Mouse (Mus musculus) monocyte, adult 5-6 weeks (primary cell): ENCODE results near the gene Ppil4. TPM values are rescaled to one million over a fixed set of nuclear protein-coding genes. Genes with fewer than 3 reads are reported as not detected.

Source experiments
- ATAC-seq: fragments of 153-309, 156-312 bp; replicated peaks from 2 replicates; pipeline ENCODE4 v1.8.0; 2017; ENCODE audit warnings: mild to moderate bottlenecking; ENCODE audit not compliant: low TSS enrichment, insufficient number of reproducible peaks, severe bottlenecking, poor library complexity, low FRiP score
- total RNA-seq: library from RNA; stranded (forward); fragments of 200-1000, 200-491, 200-594 nt; gene quantifications from 3 replicates; pipeline ENCODE4 v1.2.3, GENCODE M21; 2017

The Ppil4 gene
- total RNA-seq, 1 experiment from 2014 or later = 154 TPM

GRCm38 (mm10) chr10:7819603-7820002 is 26.9 kb downstream of the Ppil4 start:
- ATAC-seq = no peak

- no peak for ATAC-seq
These were observed 27.5 kb downstream of the Ppil4 start for GRCm38 (mm10) chr10:7820171-7820570.

GRCm38 (mm10) chr10:7821981-7822380 is 29.3 kb downstream of the Ppil4 start:
- no peak for ATAC-seq

- ATAC-seq = no peak
These were observed 32.1 kb downstream of the Ppil4 start for GRCm38 (mm10) chr10:7824663-7825280.

DNA sequence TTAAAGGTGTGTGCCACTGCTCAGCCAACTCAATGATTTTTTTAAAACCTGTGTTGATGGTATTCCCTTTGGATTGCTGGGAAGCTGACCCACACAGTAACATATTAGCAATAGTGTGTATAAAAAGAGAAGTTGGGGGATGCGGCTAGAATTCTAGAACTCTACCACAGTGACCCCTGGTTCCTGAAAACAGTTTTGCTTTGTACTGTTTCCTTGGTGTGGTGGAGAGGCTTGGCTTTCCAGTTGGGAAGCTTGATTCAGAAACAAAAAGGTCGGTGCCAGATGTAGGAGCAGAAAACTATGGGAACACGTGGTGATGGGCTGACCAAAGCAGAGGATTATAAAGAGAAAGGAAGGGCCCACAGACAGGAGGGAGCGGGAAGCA is 32.6 kb downstream of the Ppil4 start:
- ATAC-seq = no peak

GRCm38 (mm10) chr10:7826106-7826505 is 33.4 kb downstream of the Ppil4 start:
- no peak for ATAC-seq

- peak; percentile 41 for ATAC-seq
These were observed 39.5 kb downstream of the Ppil4 start, which contains the start of gene Zc3h12d for GRCm38 (mm10) chr10:7832171-7832676. Zc3h12d (plus strand) TSS chr10:7832470.

GRCm38 (mm10) chr10:7833377-7834165 is 40.9 kb downstream of the Ppil4 start:
- ATAC-seq = peak; percentile 33

- 0 out of 2 replicates have a peak, but pooled peaks have one; percentile 36 for ATAC-seq
These were observed 42.1 kb downstream of the Ppil4 start for GRCm38 (mm10) chr10:7834671-7835225.

- ATAC-seq = no peak
These were observed 44.2 kb downstream of the Ppil4 start for GRCm38 (mm10) chr10:7836902-7837301.

GRCm38 (mm10) chr10:7837446-7837845 is 44.8 kb downstream of the Ppil4 start:
- ATAC-seq = no peak

GRCm38 (mm10) chr10:7838036-7838435 is 45.3 kb downstream of the Ppil4 start:
- ATAC-seq = no peak

- no peak for ATAC-seq
These were observed 46.3 kb downstream of the Ppil4 start for GRCm38 (mm10) chr10:7838874-7839421.

DNA sequence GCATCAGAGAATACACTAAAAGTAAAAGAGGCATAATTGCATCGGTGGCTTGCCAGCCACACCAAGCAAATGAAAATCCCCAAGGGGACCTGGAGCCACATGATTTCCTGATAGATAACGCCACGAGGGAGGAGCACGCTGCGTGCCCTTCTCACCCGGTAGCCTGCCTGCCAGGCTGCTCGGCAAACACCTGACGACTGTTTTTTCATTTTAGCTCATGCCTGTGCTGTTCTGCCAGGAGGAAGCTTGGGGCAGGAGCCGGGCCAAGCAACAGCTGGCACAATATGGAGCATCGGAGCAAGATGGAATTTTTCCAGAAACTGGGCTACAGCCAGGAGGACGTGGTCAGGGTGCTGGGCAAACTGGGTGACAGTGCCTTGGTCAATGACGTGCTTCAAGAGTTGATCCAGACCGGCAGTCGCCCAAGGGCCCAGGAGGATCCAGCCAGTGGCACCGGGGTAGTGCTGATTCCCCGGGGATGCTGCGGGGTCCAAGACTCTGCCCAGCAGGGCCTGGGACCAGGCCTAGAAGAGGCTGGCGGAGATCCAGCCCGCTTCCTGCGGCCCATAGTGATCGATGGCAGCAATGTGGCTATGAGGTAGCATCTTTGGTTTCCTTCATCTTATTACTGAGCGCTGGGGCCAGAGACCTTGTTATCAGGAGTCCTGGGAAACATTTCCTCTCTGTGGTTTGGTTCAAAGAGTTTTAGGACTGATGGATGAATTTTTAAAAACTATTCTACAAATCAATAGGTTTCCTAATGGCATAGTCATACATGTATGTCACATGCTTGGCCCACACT is 47.1 kb downstream of the Ppil4 start:
- ATAC-seq = no peak

GRCm38 (mm10) chr10:7840353-7840733 is 47.7 kb downstream of the Ppil4 start:
- ATAC-seq = no peak

- no peak for ATAC-seq
These were observed 48.1 kb downstream of the Ppil4 start for GRCm38 (mm10) chr10:7840785-7841184.

- ATAC-seq = peak; percentile 91
These were observed 48.9 kb downstream of the Ppil4 start for GRCm38 (mm10) chr10:7841571-7842080.

- ATAC-seq = no peak
These were observed 50.5 kb downstream of the Ppil4 start for GRCm38 (mm10) chr10:7843181-7843580.
